Mouse (Mus musculus) adrenal gland, adult 8-10 months (tissue): Measurements from ENCODE around the gene Cacna2d2. TPM values are rescaled to one million over a fixed set of nuclear protein-coding genes. Genes with fewer than 3 reads are reported as not detected.
A peak's percentile ranks its signal among the peaks of the same experiment; 100 is the strongest.
"Not testable (repeated sequence)": the region's sequence is repeated elsewhere in the genome, so short reads cannot be mapped to it uniquely, and the experiment has no call there.

Experiments used
- DNase-seq: peaks from one replicate; pipeline ENCODE4 v3.0.0; 2022
- total RNA-seq, 4 experiments: library from RNA; stranded (reverse); gene quantifications; 2 replicates each; pipeline ENCODE4 v1.2.4; 2022

Gene Cacna2d2
- total RNA-seq, 4 experiments from 2014 or later: 9.1 to 17.3 (median 11.7) TPM

GRCm38 (mm10) chr9:107556346-107556745 is 156.9 kb downstream of the Cacna2d2 start:
- no peak for DNase-seq

GRCm38 (mm10) chr9:107563029-107563581 is 163.7 kb downstream of the Cacna2d2 start, which contains the start of gene Tusc2:
Tusc2 (plus strand) TSS chr9:107563255.
- DNase-seq: peak; percentile 95

GRCm38 (mm10) chr9:107565556-107565955 is 166.1 kb downstream of the Cacna2d2 start:
- not testable (repeated sequence) for DNase-seq

GRCm38 (mm10) chr9:107566041-107566709 is 166.8 kb downstream of the Cacna2d2 start:
- no peak for DNase-seq

DNA sequence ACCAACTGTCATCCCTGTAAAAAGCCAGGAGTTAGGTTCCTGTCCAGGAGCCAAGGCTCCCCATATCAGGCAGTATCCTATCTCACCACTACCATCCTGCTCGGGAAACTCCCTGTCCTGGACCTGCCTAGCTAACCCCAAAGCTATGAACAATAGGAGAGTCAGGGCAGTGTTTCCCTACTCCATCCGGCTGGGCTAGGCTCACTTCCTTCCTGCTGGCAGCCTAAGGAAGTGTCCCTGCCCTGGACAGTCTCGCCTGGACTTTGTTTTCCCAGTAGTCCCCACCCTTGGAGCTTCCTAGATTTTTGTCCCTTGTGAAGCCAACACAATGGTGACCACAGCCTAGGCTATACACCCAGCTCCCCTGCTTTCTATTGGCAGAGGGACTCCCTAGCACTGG is 167.4 kb downstream of the Cacna2d2 start:
- no peak for DNase-seq

DNA sequence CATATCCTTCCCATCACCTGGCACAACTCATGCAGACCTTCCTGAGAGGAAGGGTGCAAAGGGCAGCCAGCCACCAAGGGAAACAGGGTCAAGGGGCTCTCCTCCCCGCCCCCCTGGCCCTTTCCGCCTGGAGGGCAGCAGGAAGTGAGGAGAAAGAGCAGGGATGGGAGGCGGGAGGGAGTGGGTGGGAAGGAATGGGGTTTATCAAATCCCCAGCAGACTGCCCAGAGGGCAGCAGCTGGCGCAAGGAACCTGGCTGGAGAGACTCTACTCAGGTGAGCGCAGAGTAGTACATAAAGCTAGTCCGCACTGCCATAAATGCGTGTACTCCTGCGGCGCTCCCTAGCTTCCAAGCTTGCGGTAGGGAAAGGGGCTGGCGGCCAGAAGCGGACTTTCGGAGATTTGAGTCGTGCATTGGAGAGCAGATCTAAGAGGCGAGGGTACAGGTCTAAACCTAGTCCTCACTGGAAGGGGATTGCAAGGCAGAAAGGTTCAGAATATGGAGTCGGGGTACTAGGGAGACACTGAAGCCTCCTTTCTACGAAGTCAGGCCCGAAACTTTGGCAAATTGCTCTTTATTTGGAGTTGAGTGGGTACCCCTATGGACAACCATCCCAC is 168.4 kb downstream of the Cacna2d2 start, which contains the start of gene Hyal2:
Gene Hyal2 (plus strand): TSS at position 244 of the 618 bp plus-strand sequence.
- DNase-seq: no peak

DNA sequence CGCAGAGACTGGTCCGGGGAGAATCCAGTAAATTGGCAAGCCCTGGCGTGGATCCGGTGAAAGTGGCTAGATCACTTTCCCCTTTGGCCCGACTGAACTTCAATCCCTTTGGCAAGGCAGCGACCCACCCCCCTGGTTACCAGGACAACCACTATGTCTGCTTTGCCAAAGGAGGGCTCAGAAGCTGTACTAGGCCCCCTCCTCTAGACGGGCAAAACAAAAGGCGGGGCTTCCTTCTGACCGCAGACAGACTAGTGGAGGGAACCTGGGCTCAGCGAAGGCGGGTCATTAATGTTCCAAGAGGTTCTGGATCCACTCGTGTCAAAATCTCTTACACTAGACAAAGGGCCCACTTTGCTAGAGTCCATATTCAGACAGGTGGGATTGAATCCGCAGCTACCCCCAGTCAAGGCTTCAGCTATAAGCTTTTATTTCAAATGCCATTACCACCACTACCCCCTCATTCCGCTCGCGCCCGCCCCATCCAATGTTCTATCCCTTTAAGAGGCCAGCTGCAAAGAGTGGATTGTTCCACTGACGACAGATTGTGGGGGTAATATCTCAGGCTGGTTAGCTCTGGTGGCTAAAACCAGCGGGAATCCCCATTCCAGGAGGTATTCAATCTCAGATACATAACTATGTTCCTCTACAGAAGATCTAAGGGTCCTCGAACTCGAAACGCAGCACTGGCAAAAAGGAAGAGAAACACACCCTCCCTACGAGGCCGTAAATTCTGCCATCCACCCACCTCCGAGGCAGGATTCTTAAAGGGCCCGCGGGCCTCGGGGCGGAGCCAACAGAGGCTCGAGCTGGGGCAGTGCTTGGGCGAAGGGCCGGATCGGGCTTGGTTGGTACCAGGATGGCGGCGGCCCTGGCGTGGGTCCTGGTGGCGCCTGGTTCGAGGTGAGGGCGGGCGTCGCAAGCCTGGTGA is 169.2 kb downstream of the Cacna2d2 start:
- peak; percentile 82 for DNase-seq

GRCm38 (mm10) chr9:107569270-107569669 is 169.9 kb downstream of the Cacna2d2 start:
- no peak for DNase-seq

DNA sequence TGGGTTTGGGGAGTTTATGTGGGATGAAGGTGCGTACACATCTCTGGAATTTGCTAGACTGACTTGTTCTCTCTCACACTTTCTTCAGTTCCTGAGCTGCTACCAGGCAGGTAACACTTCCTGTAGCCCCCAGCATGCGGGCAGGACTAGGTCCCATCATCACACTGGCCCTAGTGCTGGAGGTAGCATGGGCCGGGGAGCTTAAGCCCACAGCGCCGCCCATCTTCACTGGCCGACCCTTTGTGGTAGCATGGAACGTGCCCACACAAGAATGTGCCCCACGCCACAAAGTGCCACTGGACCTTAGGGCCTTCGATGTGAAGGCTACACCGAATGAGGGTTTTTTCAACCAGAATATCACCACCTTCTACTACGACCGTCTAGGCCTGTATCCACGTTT is 170.6 kb downstream of the Cacna2d2 start:
- no peak for DNase-seq

DNA sequence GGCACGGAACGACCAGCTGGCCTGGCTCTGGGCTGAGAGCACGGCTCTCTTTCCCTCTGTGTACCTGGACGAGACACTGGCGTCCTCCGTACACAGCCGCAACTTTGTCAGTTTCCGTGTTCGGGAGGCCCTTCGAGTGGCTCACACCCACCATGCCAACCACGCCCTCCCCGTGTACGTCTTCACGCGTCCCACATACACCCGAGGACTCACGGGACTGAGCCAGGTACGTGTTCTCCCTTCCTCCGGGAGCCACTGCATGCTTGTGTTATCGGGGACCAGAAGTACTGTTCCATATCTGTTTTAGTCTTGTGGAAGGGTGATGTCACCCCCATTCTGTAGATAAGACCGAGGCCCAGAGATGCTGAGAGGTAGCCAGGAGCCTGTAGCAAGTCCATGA is 171.4 kb downstream of the Cacna2d2 start:
- no peak for DNase-seq

- no peak for DNase-seq
Measured at GRCm38 (mm10) chr9:107571534-107572326, 172.3 kb downstream of the Cacna2d2 start.

DNA sequence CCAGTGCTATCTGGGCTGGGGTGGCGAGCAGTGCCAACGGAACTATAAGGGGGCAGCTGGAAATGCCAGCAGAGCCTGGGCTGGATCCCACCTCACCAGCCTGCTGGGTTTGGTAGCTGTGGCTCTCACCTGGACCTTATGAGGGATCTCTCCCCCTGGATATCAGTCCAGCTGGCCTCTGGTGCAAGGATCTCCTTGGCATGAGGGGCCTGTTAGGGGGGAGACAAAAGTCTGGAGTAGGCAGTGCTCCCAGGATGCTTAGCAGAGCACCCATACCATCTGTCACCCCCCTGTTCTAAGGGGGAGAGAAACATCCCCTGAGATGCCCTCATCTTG is 172.9 kb downstream of the Cacna2d2 start:
- no peak for DNase-seq

- not testable (repeated sequence) for DNase-seq
Measured at GRCm38 (mm10) chr9:107573774-107574173, 174.4 kb downstream of the Cacna2d2 start.

- DNase-seq: no peak
Measured at GRCm38 (mm10) chr9:107575579-107576356, 176.4 kb downstream of the Cacna2d2 start.

- peak; percentile 79 for DNase-seq
Measured at GRCm38 (mm10) chr9:107576357-107577107, 177.1 kb downstream of the Cacna2d2 start, which contains the start of gene Hyal1. Hyal1 (plus strand) TSS chr9:107576927.

GRCm38 (mm10) chr9:107577871-107578270 is 178.5 kb downstream of the Cacna2d2 start:
- no peak for DNase-seq

DNA sequence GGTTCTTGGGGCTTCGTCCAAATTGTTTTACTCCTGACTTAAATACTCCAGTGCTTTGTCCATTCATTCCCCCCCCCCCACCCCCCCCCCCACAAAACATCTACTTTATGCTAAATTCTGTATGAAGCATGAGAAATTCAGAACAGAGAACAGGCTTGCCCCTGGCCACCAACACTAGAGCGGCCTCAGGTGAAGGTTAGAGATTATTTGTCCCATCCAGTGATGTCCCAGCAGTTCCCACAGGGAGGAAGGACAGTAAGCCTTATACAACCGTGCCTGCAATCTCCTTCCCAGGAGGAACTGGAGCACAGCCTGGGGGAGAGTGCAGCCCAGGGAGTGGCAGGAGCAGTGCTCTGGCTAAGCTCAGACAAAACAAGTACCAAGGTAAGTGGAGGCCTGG is 179.2 kb downstream of the Cacna2d2 start, which contains the start of gene Naa80:
Gene Naa80 (plus strand): TSS at position 301 of the 400 bp plus-strand sequence.
- no peak for DNase-seq
